Mouse (Mus musculus): ENCODE measurements around the gene Sult1a1.
"Not testable (repeated sequence)": the region's sequence is repeated elsewhere in the genome, so short reads cannot be mapped to it uniquely, and the experiment has no call there.

The Sult1a1 gene

GRCm38 (mm10) chr7:126696886-126697285 is 20.7 kb upstream of the Sult1a1 start:
- no peak for DNase-seq (ENCODE audit: low spot score in 2 of 2)

- no peak for DNase-seq (ENCODE audit: low spot score in 2 of 2)
Observed at GRCm38 (mm10) chr7:126696303-126696702, 20.1 kb upstream of the Sult1a1 start.

- DNase-seq (ENCODE audit: low spot score in 2 of 2) = peak; percentile 91 to 95
Observed at GRCm38 (mm10) chr7:126695631-126696207, 19.5 kb upstream of the Sult1a1 start, which contains the start of gene Slx1b. Gene Slx1b (minus strand): TSS chr7:126695784.

GRCm38 (mm10) chr7:126695210-126695611 is 19.0 kb upstream of the Sult1a1 start, which contains the start of gene Bola2:
Gene Bola2 (plus strand): TSS chr7:126695401.
- DNase-seq (ENCODE audit: low spot score in 2 of 2) = peak; percentile 76 to 90

GRCm38 (mm10) chr7:126694441-126695051 is 18.3 kb upstream of the Sult1a1 start:
- DNase-seq (ENCODE audit: low spot score in 2 of 2) = no peak

- DNase-seq (ENCODE audit: low spot score in 2 of 2) = no peak
Observed at GRCm38 (mm10) chr7:126693781-126694180, 17.5 kb upstream of the Sult1a1 start.

- peak; percentile 85 to 93 for DNase-seq (ENCODE audit: low spot score in 2 of 2)
Observed at GRCm38 (mm10) chr7:126693256-126693655, 17.0 kb upstream of the Sult1a1 start.

GRCm38 (mm10) chr7:126692426-126692825 is 16.2 kb upstream of the Sult1a1 start:
- DNase-seq (ENCODE audit: low spot score in 2 of 2) = no peak

GRCm38 (mm10) chr7:126691676-126692075 is 15.4 kb upstream of the Sult1a1 start:
- no peak for DNase-seq (ENCODE audit: low spot score in 2 of 2)

GRCm38 (mm10) chr7:126690737-126691136 is 14.5 kb upstream of the Sult1a1 start:
- no peak for DNase-seq (ENCODE audit: low spot score in 2 of 2)

GRCm38 (mm10) chr7:126689021-126689420 is 12.8 kb upstream of the Sult1a1 start:
- DNase-seq (ENCODE audit: low spot score in 2 of 2) = no peak

GRCm38 (mm10) chr7:126688156-126688555 is 11.9 kb upstream of the Sult1a1 start:
- not testable (repeated sequence) for DNase-seq (ENCODE audit: low spot score in 2 of 2)

- no peak for DNase-seq (ENCODE audit: low spot score in 2 of 2)
Observed at GRCm38 (mm10) chr7:126681221-126681620, 5.0 kb upstream of the Sult1a1 start.

GRCm38 (mm10) chr7:126679683-126680082 is 3.5 kb upstream of the Sult1a1 start:
- no peak for DNase-seq (ENCODE audit: low spot score in 2 of 2)

- no peak for DNase-seq (ENCODE audit: low spot score in 2 of 2)
Observed at GRCm38 (mm10) chr7:126678545-126679341, 2.5 kb upstream of the Sult1a1 start.

GRCm38 (mm10) chr7:126676631-126677220 is 494 bp upstream of the Sult1a1 start:
- no peak for DNase-seq (ENCODE audit: low spot score in 2 of 2)

- DNase-seq (ENCODE audit: low spot score in 2 of 2) = no peak
Observed at GRCm38 (mm10) chr7:126675104-126675503, 1.1 kb downstream of the Sult1a1 start.

GRCm38 (mm10) chr7:126672111-126672510 is 4.1 kb downstream of the Sult1a1 start:
- no peak for DNase-seq (ENCODE audit: low spot score in 2 of 2)

GRCm38 (mm10) chr7:126670152-126670551 is 6.1 kb downstream of the Sult1a1 start:
- DNase-seq (ENCODE audit: low spot score in 2 of 2) = no peak

- DNase-seq (ENCODE audit: low spot score in 2 of 2) = no peak
Observed at GRCm38 (mm10) chr7:126668452-126668851, 7.8 kb downstream of the Sult1a1 start.

GRCm38 (mm10) chr7:126667495-126668090 is 8.6 kb downstream of the Sult1a1 start:
- no peak for DNase-seq (ENCODE audit: low spot score in 2 of 2)

GRCm38 (mm10) chr7:126665269-126665668 is 11.0 kb downstream of the Sult1a1 start:
- no peak for DNase-seq (ENCODE audit: low spot score in 2 of 2)
